Mouse (Mus musculus): ENCODE results near the gene Mid1.
"Not testable (repeated sequence)": the region's sequence is repeated elsewhere in the genome, so short reads cannot be mapped to it uniquely, and the experiment has no call there.

The Mid1 gene

GRCm38 (mm10) chrX:169983401-169984165, 298.6 kb downstream of the Mid1 start:
- DNase-seq (ENCODE audit: extremely low read depth, insufficient read length, low spot score) = not testable (repeated sequence)

- not testable (repeated sequence) for DNase-seq (ENCODE audit: extremely low read depth, insufficient read length, low spot score)
These were observed 299.3 kb downstream of the Mid1 start for GRCm38 (mm10) chrX:169984331-169984730.

- DNase-seq (ENCODE audit: extremely low read depth, insufficient read length, low spot score) = not testable (repeated sequence)
These were observed 299.9 kb downstream of the Mid1 start for GRCm38 (mm10) chrX:169984853-169985252.

GRCm38 (mm10) chrX:169985796-169986195, 300.8 kb downstream of the Mid1 start:
- DNase-seq (ENCODE audit: extremely low read depth, insufficient read length, low spot score) = not testable (repeated sequence)

- peak; percentile 75 for DNase-seq (ENCODE audit: extremely low read depth, insufficient read length, low spot score)
These were observed 301.7 kb downstream of the Mid1 start for GRCm38 (mm10) chrX:169986519-169987367.

GRCm38 (mm10) chrX:169987368-169987837, 302.4 kb downstream of the Mid1 start:
- DNase-seq (ENCODE audit: extremely low read depth, insufficient read length, low spot score) = not testable (repeated sequence)

- not testable (repeated sequence) for DNase-seq (ENCODE audit: extremely low read depth, insufficient read length, low spot score)
These were observed 303.7 kb downstream of the Mid1 start for GRCm38 (mm10) chrX:169988571-169989218.

- DNase-seq (ENCODE audit: extremely low read depth, insufficient read length, low spot score) = not testable (repeated sequence)
These were observed 304.2 kb downstream of the Mid1 start for GRCm38 (mm10) chrX:169989219-169989595.

GRCm38 (mm10) chrX:169989691-169990631, 305.0 kb downstream of the Mid1 start:
- DNase-seq (ENCODE audit: extremely low read depth, insufficient read length, low spot score) = peak; percentile 70

- peak; percentile 87 for DNase-seq (ENCODE audit: extremely low read depth, insufficient read length, low spot score)
These were observed 306.3 kb downstream of the Mid1 start for GRCm38 (mm10) chrX:169991128-169991873.

GRCm38 (mm10) chrX:169992086-169992930, 307.3 kb downstream of the Mid1 start:
- not testable (repeated sequence) for DNase-seq (ENCODE audit: extremely low read depth, insufficient read length, low spot score)

- DNase-seq (ENCODE audit: extremely low read depth, insufficient read length, low spot score) = not testable (repeated sequence)
These were observed 308.1 kb downstream of the Mid1 start for GRCm38 (mm10) chrX:169992951-169993547.

GRCm38 (mm10) chrX:169994011-169994865, 309.2 kb downstream of the Mid1 start:
- DNase-seq (ENCODE audit: extremely low read depth, insufficient read length, low spot score) = not testable (repeated sequence)

GRCm38 (mm10) chrX:169994866-169995711, 310.1 kb downstream of the Mid1 start:
- peak; percentile 68 for DNase-seq (ENCODE audit: extremely low read depth, insufficient read length, low spot score)

GRCm38 (mm10) chrX:169995909-169996521, 311.0 kb downstream of the Mid1 start:
- DNase-seq (ENCODE audit: extremely low read depth, insufficient read length, low spot score) = peak; percentile 44

- peak; percentile 74 for DNase-seq (ENCODE audit: extremely low read depth, insufficient read length, low spot score)
These were observed 311.9 kb downstream of the Mid1 start for GRCm38 (mm10) chrX:169996926-169997325.

All from 3134 (cell line).